Mouse (Mus musculus): ENCODE results near the gene Lypd5. TPM values are rescaled to one million over a fixed set of nuclear protein-coding genes. Genes with fewer than 3 reads are reported as not detected.
"Not testable (repeated sequence)": the region's sequence is repeated elsewhere in the genome, so short reads cannot be mapped to it uniquely, and the experiment has no call there.

The Lypd5 gene
- total RNA-seq, 1 experiment from 2014 or later = not detected

DNA sequence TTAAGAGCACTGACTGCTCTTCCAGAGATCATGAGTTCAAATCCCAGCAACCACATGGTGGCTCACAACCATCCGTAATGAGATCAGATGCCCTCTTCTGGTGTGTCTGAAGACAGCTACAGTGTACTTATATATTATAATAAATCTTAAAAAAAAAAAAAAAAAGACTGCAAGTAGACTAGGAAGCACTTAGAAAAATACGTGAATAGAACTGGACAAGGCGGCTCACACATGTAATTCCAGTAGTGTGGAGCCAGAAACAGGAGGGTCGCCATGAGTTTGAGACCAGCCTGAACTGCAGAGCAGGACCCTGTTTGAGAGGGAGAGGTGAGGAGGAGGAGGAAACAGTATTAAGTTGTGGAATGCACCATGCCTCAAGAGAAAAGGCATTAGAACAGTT is 51.5 kb downstream of the Lypd5 start:
- ATAC-seq (ENCODE audit: extremely low read depth, insufficient number of reproducible peaks, low FRiP score, poor library complexity, severe bottlenecking) = not testable (repeated sequence)

DNA sequence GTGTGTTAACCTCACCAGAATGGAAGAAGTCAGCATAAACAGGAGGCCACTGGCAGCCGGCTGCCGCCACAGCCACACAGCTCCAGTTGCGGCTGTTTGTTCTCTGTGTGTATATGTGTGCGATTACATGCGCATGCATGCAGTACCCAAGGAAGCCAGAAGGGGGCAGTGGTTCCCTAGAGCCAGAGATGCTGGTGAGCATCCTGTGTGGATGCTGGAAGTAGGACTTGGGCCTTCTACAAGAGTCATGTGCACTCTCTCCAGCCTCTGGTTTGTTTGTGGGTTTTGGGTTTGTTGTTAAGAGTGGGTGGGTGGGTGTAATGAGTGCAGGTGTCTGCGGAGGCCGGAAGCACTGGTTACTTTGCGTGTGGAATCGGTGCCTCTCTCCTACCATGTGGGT is 53.9 kb downstream of the Lypd5 start:
- no peak for ATAC-seq (ENCODE audit: extremely low read depth, insufficient number of reproducible peaks, low FRiP score, poor library complexity, severe bottlenecking)

Other genes starting within 250 kb of the Lypd5 start
- 2.2 and 2.9 TPM in 2 replicates for gene Zfp112, start 236.9 kb upstream of the Lypd5 start, total RNA-seq (2017)
- 7.2 and 9.6 TPM in 2 replicates for gene Zfp235, start 215.0 kb upstream of the Lypd5 start, total RNA-seq (2017)
- gene Zfp114, start 174.1 kb upstream of the Lypd5 start, total RNA-seq (2017) = 0.25 and 0.35 TPM in 2 replicates
- 0.25 and 0.35 TPM in 2 replicates for gene Zfp111, start 137.8 kb upstream of the Lypd5 start, total RNA-seq (2017)
- 0.61 and 1.2 TPM in 2 replicates for gene Zfp109, start 111.6 kb upstream of the Lypd5 start, total RNA-seq (2017)
- 0.47 and 0.49 TPM in 2 replicates for gene Zfp108, start 94.4 kb upstream of the Lypd5 start, total RNA-seq (2017)
- gene Zfp93, start 78.8 kb upstream of the Lypd5 start, total RNA-seq (2017) = 0.37 and 0.47 TPM in 2 replicates
- 8.3 and 10.1 TPM in 2 replicates for gene Zfp61, start 48.0 kb upstream of the Lypd5 start, total RNA-seq (2017)
- gene Zfp94, start 32.5 kb upstream of the Lypd5 start, total RNA-seq (2017) = 8.7 and 14.6 TPM in 2 replicates
- gene Tescl, start 15.3 kb upstream of the Lypd5 start, total RNA-seq (2017) = not detected in 2 replicates
- 13.6 and 14.8 TPM in 2 replicates for gene Kcnn4, start 21.1 kb downstream of the Lypd5 start, total RNA-seq (2017)
- gene Smg9, start 50.4 kb downstream of the Lypd5 start, total RNA-seq (2017) = 30.7 and 33.6 TPM in 2 replicates
- gene Irgc1, start 103.1 kb downstream of the Lypd5 start, total RNA-seq (2017) = 3.1 and 4.4 TPM in 2 replicates
- gene Plaur, start 113.3 kb downstream of the Lypd5 start, total RNA-seq (2017) = 209 and 221 TPM in 2 replicates
- gene Cadm4, start 132.8 kb downstream of the Lypd5 start, total RNA-seq (2017) = not detected in 2 replicates
- gene Zfp428, start 157.8 kb downstream of the Lypd5 start, total RNA-seq (2017) = 0.49 TPM in 1 of 2 replicates, not detected in the other
- gene AC161166.1, start 163.3 kb downstream of the Lypd5 start, total RNA-seq (2017) = not detected in 2 replicates
- 12.4 and 14.0 TPM in 2 replicates for gene Irgq, start 181.5 kb downstream of the Lypd5 start, total RNA-seq (2017)
- not detected in 2 replicates for gene Pinlyp, start 196.9 kb downstream of the Lypd5 start, total RNA-seq (2017)
- gene Xrcc1, start 197.1 kb downstream of the Lypd5 start, total RNA-seq (2017) = 38.4 and 56.0 TPM in 2 replicates
- 5.8 and 6.1 TPM in 2 replicates for gene Ethe1, start 238.3 kb downstream of the Lypd5 start, total RNA-seq (2017)
- gene Zfp575, start 238.4 kb downstream of the Lypd5 start, total RNA-seq (2017) = not detected in 2 replicates

Data from neutrophil, adult 5-6 weeks (primary cell).